Mouse (Mus musculus) retina, postnatal 1 day (tissue): ENCODE data around the gene 1700009N14Rik.

Source experiments
- DNase-seq: peaks from one replicate; pipeline ENCODE4 v3.0.0-alpha.2; 2012

1700009N14Rik gene

DNA sequence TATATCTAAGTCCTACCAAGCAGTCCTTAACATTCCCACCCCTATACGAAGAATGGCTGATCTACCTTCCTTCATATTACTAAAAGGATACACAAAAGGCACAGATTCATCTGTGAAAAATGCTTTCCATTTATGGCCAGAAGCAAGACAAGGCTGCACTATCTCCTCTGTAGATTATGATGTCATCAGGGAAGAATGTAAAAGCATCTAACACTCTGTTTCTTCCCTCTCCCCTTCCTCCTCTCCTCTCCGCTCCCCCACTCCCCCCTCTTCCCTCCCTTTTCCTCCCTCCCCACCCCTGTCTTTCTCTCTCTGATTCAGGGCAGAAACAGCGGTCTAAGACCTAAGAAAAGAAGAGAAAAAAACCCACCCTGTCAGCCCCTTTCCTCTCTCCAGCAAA, at the start of gene 1700009N14Rik:
Gene 1700009N14Rik, plus strand, starts transcription at position 227 of the 400 bp plus-strand sequence.
- DNase-seq, result no peak

DNA sequence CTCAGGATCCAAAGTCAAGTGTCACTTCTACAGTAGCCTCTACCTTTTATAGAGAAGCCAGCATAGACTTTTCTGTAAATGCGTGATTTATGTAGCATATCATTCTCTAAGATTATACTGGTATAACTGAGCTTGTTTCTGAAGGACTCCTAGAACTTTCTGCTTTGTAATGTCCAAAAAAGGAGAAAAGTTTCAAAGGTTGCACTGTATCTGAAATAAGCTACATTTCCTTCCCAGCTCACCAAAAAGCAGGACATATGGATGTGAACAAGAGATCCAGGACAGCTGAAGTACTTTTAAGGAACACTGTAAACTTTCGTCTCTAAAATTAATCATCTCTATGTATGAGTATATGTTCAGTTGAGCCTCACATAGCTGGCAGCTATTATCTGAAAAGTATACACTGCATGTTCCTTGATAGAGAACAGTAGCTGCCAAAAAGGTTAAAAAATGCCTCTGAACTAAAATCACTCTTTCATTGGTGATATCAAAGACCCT, 12.2 kb upstream of the 1700009N14Rik start:
- DNase-seq, result no peak

DNA sequence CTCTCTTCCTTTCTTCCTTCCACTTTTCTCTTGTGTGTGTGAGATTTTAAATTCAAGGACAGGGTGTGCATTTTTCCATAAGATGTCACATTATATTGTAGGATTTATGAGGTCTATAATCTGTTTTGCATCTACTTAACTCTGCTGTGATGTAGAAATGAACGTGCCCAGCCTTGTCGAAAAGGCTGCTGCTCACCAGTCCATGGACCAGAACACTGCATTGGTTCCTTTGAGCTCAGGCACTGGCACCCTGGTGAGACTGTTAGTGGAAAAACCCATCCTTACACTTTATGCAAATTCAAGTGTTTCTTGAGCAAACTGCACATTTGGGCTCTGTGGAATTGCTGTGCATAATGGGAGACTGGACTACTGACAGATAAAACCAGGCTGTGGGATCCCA, 24.2 kb downstream of the 1700009N14Rik start:
- no peak for DNase-seq

DNA sequence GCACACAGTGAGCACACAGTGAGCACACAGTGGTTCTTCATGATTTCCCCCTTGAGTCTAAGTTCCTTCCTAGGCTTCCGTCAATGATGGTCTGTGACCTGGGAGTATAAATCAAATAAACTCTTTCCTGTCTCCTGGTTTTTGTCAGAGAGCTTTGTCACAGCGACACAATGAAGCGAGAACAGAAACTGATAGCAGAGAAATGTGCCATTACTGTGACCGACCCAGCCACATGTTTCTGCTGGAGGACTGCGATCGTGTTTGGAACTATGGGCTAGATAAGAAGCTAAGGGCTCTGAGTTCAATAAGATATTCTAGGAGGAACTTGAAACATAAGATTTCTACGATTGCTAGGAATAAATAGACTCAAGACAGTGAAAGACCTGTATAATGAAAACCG, 36.3 kb downstream of the 1700009N14Rik start:
- no peak for DNase-seq

DNA sequence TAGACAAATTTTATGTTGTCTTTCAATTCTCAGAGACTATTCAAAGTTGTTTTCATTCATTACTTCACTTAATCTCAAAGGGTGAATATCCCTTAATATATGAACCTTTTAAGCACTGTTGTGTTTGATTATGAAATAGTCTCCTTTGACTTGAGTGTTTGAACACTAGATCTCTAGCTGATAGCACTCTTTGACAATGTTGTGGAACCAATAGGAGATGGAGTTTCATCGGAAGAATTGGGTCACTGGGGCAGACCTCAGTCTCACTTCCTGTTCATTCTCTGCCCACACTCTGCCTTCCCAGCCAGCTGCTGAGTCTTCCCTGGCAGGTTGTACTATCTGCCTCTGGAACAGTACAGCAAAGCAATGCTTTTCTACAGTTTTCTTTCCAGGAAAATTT, 43.5 kb downstream of the 1700009N14Rik start:
- no peak for DNase-seq

DNA sequence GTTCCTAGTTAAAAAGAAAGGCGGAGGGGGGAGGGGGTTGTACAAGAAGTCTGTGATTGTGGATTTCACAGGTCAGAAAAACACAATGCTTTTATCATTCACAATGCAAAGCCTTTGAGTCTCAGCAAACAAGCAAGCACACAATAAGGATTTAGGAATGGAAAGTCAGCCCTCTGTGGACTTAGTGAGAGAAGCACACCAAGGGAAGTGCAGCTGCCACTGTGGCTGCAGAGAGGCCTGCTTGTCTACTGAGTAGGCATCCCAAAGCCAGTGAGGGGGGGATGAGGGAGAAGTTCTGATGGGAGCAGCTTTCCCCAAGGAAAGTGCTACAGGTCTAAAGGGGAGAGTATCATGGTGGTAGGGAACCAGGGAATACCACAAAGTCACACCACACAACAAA, 45.8 kb downstream of the 1700009N14Rik start:
- DNase-seq, result no peak
